Mouse (Mus musculus) regulatory T cell (primary cell): ENCODE results near the gene Gm10337.

ENCODE experiments used
- in situ Hi-C: fragments of 300-600 bp; cut with MboI, MseI; formaldehyde crosslinking; loops from one replicate; pipeline ENCODE4 v1.15.1; 2025; ENCODE audit warnings: high pct_unique_total_duplicates

Gene Gm10337

DNA sequence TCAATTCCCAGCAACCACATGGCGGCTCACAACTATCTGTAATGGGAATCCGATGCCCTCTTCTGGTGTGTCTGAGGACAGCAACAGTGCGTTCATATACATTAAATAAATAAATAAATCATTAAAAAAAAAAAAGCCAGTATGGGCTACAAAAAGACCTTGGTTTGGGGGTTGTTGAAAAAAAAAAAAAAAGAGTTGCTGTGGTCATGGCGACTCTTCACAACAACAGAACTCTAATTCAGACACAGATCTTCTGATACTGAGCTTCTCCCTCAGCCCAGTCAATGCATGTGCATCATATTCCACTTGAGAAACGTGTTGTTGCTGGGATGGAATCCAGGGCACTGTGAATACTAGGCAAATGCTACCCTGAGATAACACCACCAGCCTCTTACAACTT, 49.1 kb downstream of the Gm10337 start:
- in situ Hi-C loops: no loop called here
